Mouse (Mus musculus) T-helper 17 cell (primary cell): ENCODE measurements at regions not wholly inside any gene's neighbourhood (a gene's known extent, or its start where the extent isn't known, plus 50 kb on each side); places are given as distances from the start of the nearest gene placed in this dataset.

Source experiments
- in situ Hi-C, 2 experiments: fragments of 300-600 bp; cut with MboI, MseI; formaldehyde crosslinking; loops; 1 replicate in 1 of 2; 2 replicates in 1 of 2; pipeline ENCODE4 v1.15.1; 2025; ENCODE audit warnings: high pct_unique_total_duplicates in 2 of 2

GRCm38 (mm10) chr16:95647854-95648253 lies 54.0 kb upstream of the Ets2 start:
- in situ Hi-C loops, result no loop called here

DNA sequence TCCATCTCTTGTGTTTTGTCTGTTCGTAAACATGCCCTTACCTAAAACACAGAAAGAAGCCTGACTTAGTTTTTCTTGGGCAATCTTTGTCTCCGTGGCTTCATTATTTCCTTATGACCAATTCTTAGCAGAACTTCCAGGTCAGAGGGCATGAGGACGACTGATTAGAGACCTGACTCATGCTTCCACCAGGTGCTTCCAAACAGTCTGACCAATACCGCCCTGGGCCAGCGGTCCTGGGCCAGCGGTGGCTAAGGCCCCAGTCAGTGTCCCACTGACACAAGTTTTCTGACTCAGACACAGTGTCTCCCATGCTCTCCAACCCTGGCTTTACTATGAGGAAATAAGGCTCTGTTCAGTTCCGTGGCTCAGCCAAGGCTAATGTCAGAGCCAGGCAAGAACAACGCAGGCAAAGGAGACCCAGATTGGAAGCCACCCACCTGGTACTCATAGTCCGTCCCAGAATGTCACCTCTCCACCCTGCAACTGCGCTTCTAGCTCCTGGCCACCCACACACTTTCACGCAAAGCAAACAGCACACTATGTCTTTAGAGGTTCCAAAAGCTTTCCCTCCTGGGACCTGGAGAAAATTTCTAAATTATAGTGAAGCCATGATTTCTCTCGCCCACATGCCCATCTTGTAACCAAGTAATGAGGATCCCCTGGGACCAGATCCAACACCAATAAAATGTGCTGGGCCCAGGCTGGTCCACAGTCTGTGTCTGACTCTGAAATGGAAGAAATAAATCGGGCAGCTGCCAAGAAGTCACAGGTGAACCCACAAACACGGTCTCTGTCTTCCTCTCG lies 56.6 kb upstream of the Erg start:
- in situ Hi-C loops, result loop anchor here (5.0 kb wide), 2 partner anchors 304 to 319 kb away; no protein-coding TSS in a partner anchor

- in situ Hi-C loops, result loop anchor here (5.0 kb wide), 2 partner anchors 307 to 322 kb away; no protein-coding TSS in a partner anchor
Observed at GRCm38 (mm10) chr16:95640670-95641069, 54.3 kb upstream of the Erg start.

- in situ Hi-C loops, result loop anchor here (5.0 kb wide), 2 partner anchors 308 to 323 kb away; no protein-coding TSS in a partner anchor
Observed at GRCm38 (mm10) chr16:95639677-95640076, 53.3 kb upstream of the Erg start.

- in situ Hi-C loops, result no loop called here
Observed at GRCm38 (mm10) chr16:95637850-95638249, 51.5 kb upstream of the Erg start.

DNA sequence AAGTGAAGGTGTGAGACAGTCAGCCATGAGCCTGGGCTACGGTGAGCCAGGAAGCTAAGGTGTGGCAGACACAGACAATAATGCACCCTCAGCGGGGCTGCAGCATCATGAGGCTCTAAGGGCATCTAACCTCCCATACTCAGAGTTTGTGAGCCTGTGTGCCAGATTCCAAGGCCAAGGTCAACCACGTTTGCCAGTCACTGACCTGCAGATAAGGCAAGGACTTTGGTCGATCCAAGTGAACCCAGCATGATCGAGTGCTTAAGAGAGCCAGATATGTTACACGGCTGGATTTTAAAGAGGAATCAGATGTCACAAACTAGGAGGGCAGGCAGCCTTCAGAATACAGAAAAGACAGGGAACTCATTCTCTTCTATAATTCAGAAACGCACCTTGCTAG lies 50.2 kb upstream of the Erg start:
- in situ Hi-C loops, result no loop called here
